ENCODE assay signal across 14 mouse cellular contexts in the genomic region with DNA sequence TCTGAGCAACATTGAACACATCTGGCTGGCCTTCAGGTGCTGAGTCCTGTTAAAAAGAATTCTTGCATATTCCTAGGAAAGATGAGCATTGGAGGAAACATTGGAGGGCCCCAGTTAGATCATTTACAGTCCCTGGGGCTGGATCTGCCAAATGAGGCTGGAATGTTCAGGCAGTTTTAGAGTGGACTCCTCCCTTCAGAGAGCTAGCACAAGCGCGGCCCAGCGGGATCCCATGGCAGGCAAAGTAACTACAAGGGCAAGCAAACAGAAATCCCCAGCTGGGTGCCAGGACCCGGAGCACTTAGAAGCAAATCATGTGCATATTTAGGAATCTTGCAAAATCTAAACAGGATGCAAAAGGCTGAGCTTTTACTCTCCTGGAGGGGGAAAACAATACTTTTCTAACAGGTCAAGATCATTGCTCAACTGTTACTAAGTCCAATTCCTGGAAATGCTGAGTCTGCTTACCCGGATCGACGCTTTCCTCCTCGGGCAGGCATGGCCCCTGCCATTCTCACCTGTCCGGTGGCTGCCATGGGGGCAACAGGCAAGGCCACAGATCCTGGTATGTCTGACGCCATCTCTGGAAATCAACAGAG. TPM values are rescaled to one million over a fixed set of nuclear protein-coding genes. Genes with fewer than 3 reads are reported as not detected.
DNase-seq lines count a peak whose midpoint lies in the region; ATAC-seq and TF ChIP-seq lines count a peak whose summit lies in the region.
"Had no signal": no experiment of that assay in that cellular context is flagged by ENCODE, and none has a peak within 500 bp of the region (broad histone marks: within the 10 kb centered on the region; RNA-seq: fewer than 3 reads in every experiment).

No protein-coding gene starts in this region.

- no peak for TF ChIP-seq POLR2A in liver, adult 2 months (IDR thresholded peaks at IDR 0.05; ENCODE audit: extremely low read depth, insufficient read depth, low read length)

- no peaks in the 10 kb centered on the region for H3K4me1 ChIP-seq in liver, adult 2 months (ENCODE audit: control insufficient read depth, insufficient read depth, low read length)
- no peaks in the 10 kb centered on the region for H3K4me1 ChIP-seq in liver, embryonic 12.5 days
- no peaks in the 10 kb centered on the region for H3K4me1 ChIP-seq in embryonic facial prominence, embryonic 15.5 days

- H3K27me3 ChIP-seq in liver, adult 2 months (ENCODE audit: control insufficient read depth, insufficient read depth, low read length), result no peaks in the 10 kb centered on the region
- H3K27me3 ChIP-seq in liver, embryonic 12.5 days (replicated peaks), result no peaks in the 10 kb centered on the region
- H3K27me3 ChIP-seq in embryonic facial prominence, embryonic 15.5 days, result no peaks in the 10 kb centered on the region
- H3K27me3 ChIP-seq: midbrain, embryonic 12.5 days had no signal

- ATAC-seq in liver, embryonic 12.5 days, result no peak
- no peak for ATAC-seq in embryonic facial prominence, embryonic 15.5 days (ENCODE audit: insufficient number of reproducible peaks, low FRiP score, low TSS enrichment, low read depth)

- H3K4me3 ChIP-seq in liver, adult 2 months (ENCODE audit: insufficient read depth, low read depth, low read length), result no peak overlapping the region
- H3K4me3 ChIP-seq in liver, embryonic 12.5 days, result no peak overlapping the region
- no peak overlapping the region for H3K4me3 ChIP-seq in embryonic facial prominence, embryonic 15.5 days (replicated peaks)
- H3K4me3 ChIP-seq: heart, embryonic 12.5 days; midbrain, embryonic 12.5 days had no signal

- TF ChIP-seq CTCF in liver, adult 2 months (IDR thresholded peaks at IDR 0.05; ENCODE audit: low read depth, low read length), result no peak

- H3K4me2 ChIP-seq in liver, embryonic 12.5 days, result no peak overlapping the region
- H3K4me2 ChIP-seq in embryonic facial prominence, embryonic 15.5 days (replicated peaks), result no peak overlapping the region
- H3K4me2 ChIP-seq: heart, embryonic 12.5 days; liver, embryonic 11.5 days; midbrain, embryonic 12.5 days had no signal

- H3K27ac ChIP-seq in liver, adult 2 months (replicated peaks; ENCODE audit: insufficient read depth, low read depth, low read length), result no peak overlapping the region
- H3K27ac ChIP-seq in liver, embryonic 12.5 days, result no peak overlapping the region
- H3K27ac ChIP-seq in embryonic facial prominence, embryonic 15.5 days (replicated peaks), result peak overlapping the region; percentile 41
- H3K27ac ChIP-seq: midbrain, embryonic 12.5 days had no signal

- WGBS in liver, adult 2 months, result 41% methylated on average over 10 of the region's 10 CpGs
- WGBS in liver, embryonic 12.5 days (ENCODE audit: insufficient replicate concordance), result 68% methylated on average over 10 of the region's 10 CpGs
- WGBS in embryonic facial prominence, embryonic 15.5 days, result 65% methylated on average over 10 of the region's 10 CpGs

- peak; percentile 9 for DNase-seq in adrenal gland, postnatal 25 days
- DNase-seq in adrenal gland, postnatal 36 days, result no peak
- peak; percentile 18 for DNase-seq in liver, adult 2 months (ENCODE audit: extremely low read depth, low read depth, low spot score)
- peak; percentile 21 for DNase-seq in lung, postnatal 14 days
- DNase-seq in spleen, adult 12 weeks (ENCODE audit: low spot score), result no peak
- DNase-seq in spleen, adult 18-20 months, result no peak
- DNase-seq: thymus, adult 18-20 months had no signal

- H3K36me3 ChIP-seq in liver, adult 2 months (ENCODE audit: control insufficient read depth, insufficient read depth, low read length), result no peaks in the 10 kb centered on the region
- no peaks in the 10 kb centered on the region for H3K36me3 ChIP-seq in liver, embryonic 12.5 days
- H3K36me3 ChIP-seq in embryonic facial prominence, embryonic 15.5 days, result no peaks in the 10 kb centered on the region; the same call in 1 of the 2 replicates
- H3K36me3 ChIP-seq: heart, embryonic 12.5 days had no signal

- no peaks in the 10 kb centered on the region for H3K79me2 ChIP-seq in liver, adult 2 months (ENCODE audit: control insufficient read depth, insufficient read depth, low read length)

- no peaks in the 10 kb centered on the region for H3K9me3 ChIP-seq in liver, embryonic 12.5 days (replicated peaks)
- H3K9me3 ChIP-seq in embryonic facial prominence, embryonic 15.5 days (replicated peaks), result no peaks in the 10 kb centered on the region
- H3K9me3 ChIP-seq: heart, embryonic 12.5 days; midbrain, embryonic 12.5 days had no signal

- H3K9ac ChIP-seq in liver, adult 2 months (ENCODE audit: low read depth, low read length), result no peak overlapping the region
- no peak overlapping the region for H3K9ac ChIP-seq in liver, embryonic 12.5 days
- H3K9ac ChIP-seq in embryonic facial prominence, embryonic 15.5 days, result no peak overlapping the region
- H3K9ac ChIP-seq: heart, embryonic 12.5 days; midbrain, embryonic 12.5 days had no signal

RNA-seq across cellular contexts. Expression of gene Arnt2, which starts 48.8 kb away (rescaled TPM):
- 32.9 and 41.3 TPM in 2 replicates for total RNA-seq in adrenal gland, postnatal 25 days (2021)
- 10 to 100 TPM; 24.0 to 27.3 TPM for total RNA-seq in adrenal gland, postnatal 36 days (2021)
- total RNA-seq in liver, adult 2 months (2014; rRNA removed), result under 0.01 TPM in 1 of 2 replicates, not detected in the other
- polyA plus RNA-seq in liver, adult 2 months (2012; rRNA removed), result not detected in 2 replicates
- 0.56 and 0.68 TPM in 2 replicates for polyA plus RNA-seq in liver, embryonic 12.5 days (2016; fragmentation: Nextera tagmentation; extraction: Ambion mirVana)
- 5.3 and 6.5 TPM in 2 replicates for polyA plus RNA-seq in embryonic facial prominence, embryonic 15.5 days (2015; fragmentation: Nextera tagmentation; extraction: Ambion mirVana)
- total RNA-seq: MEL; neutrophil, adult 5-6 weeks had no signal

Comparison
In these comparisons a context has a peak if more than half of its experiments do, and no peak if none do; other contexts are left out.
1. DNase-seq: peak in adrenal gland, postnatal 25 days (single experiment), liver, adult 2 months (single experiment) and lung, postnatal 14 days (single experiment); none in adrenal gland, postnatal 36 days (0 of 2), spleen, adult 12 weeks (single experiment) and spleen, adult 18-20 months (0 of 2).
2. RNA of gene Arnt2, which starts 48.8 kb away (total RNA-seq): 32.9 to 41.3 TPM in adrenal gland, postnatal 25 days and 24.0 to 27.3 TPM in adrenal gland, postnatal 36 days; under 0.01 TPM in liver, adult 2 months; every median in the first group is over 10 times any median in the second.